8 mouse cellular contexts compared by ENCODE assay signal in the genomic region with DNA sequence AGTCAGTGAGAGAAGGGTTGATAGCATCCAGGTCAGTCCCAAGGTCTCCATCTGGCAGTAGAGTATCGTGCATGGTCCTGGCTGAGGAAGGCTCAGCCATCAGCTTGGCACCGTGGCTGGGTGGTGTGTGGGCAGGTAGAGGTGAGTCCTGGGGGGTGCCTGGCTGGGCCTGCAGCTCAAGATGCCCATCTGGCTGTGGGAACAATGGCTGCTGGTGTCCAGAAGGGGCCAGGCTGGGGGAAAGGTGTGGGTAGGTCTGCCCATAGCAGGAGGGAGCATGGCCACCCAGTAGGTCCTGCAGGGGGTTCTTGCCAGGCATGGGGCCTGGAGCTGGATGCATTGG. TPM values are rescaled to one million over a fixed set of nuclear protein-coding genes. Genes with fewer than 3 reads are reported as not detected.
DNase-seq lines count a peak whose midpoint lies in the region; ATAC-seq and TF ChIP-seq lines count a peak whose summit lies in the region.

No protein-coding gene starts in this region.

- peaks cover 28% of the 10 kb centered on the region for H3K4me1 ChIP-seq in forebrain, embryonic 10.5 days
- H3K4me1 ChIP-seq in forebrain, embryonic 15.5 days: no peaks in the 10 kb centered on the region; the same call in 1 of the 2 replicates
- peaks cover 25% of the 10 kb centered on the region for H3K4me1 ChIP-seq in midbrain, embryonic 10.5 days
- no peaks in the 10 kb centered on the region for H3K4me1 ChIP-seq in midbrain, embryonic 15.5 days
- H3K4me1 ChIP-seq in intestine, postnatal 0 days (replicated peaks; ENCODE audit: control insufficient read depth, insufficient read depth, low read length): peaks cover 11% of the 10 kb centered on the region
- H3K4me1 ChIP-seq in stomach, embryonic 14.5 days (ENCODE audit: control insufficient read depth, insufficient read depth, low read length): no peaks in the 10 kb centered on the region

- no peak for DNase-seq in forebrain, embryonic 10.5 days (ENCODE audit: extremely low spot score, low spot score)
- DNase-seq in midbrain, embryonic 10.5 days (ENCODE audit: low spot score): no peak
- no peak for DNase-seq in left cerebral cortex, adult 9 months (ENCODE audit: low spot score in 2 of 2)
- no peak for DNase-seq in cerebellum, adult 11-12 months

- H3K9ac ChIP-seq in forebrain, embryonic 15.5 days (replicated peaks): no peak overlapping the region
- no peak overlapping the region for H3K9ac ChIP-seq in midbrain, embryonic 15.5 days
- no peak overlapping the region for H3K9ac ChIP-seq in intestine, postnatal 0 days (ENCODE audit: low read depth, low read length)
- no peak overlapping the region for H3K9ac ChIP-seq in stomach, embryonic 14.5 days (replicated peaks; ENCODE audit: low read depth, low read length)

- 0 out of 2 replicates have a peak overlapping the region, but pooled peaks have one; percentile 16 for H3K27ac ChIP-seq in forebrain, embryonic 10.5 days
- no peak overlapping the region for H3K27ac ChIP-seq in forebrain, embryonic 15.5 days (replicated peaks)
- no peak overlapping the region for H3K27ac ChIP-seq in midbrain, embryonic 10.5 days (replicated peaks)
- no peak overlapping the region for H3K27ac ChIP-seq in midbrain, embryonic 15.5 days
- no peak overlapping the region for H3K27ac ChIP-seq in intestine, postnatal 0 days (ENCODE audit: low read depth, low read length)
- no peak overlapping the region for H3K27ac ChIP-seq in stomach, embryonic 14.5 days (ENCODE audit: low read length)

- no peaks in the 10 kb centered on the region for H3K9me3 ChIP-seq in forebrain, embryonic 10.5 days
- no peaks in the 10 kb centered on the region for H3K9me3 ChIP-seq in forebrain, embryonic 15.5 days
- no peaks in the 10 kb centered on the region for H3K9me3 ChIP-seq in midbrain, embryonic 10.5 days (replicated peaks)
- H3K9me3 ChIP-seq in midbrain, embryonic 15.5 days: no peaks in the 10 kb centered on the region
- H3K9me3 ChIP-seq in intestine, postnatal 0 days (ENCODE audit: control insufficient read depth): no peaks in the 10 kb centered on the region
- H3K9me3 ChIP-seq in stomach, embryonic 14.5 days (ENCODE audit: control insufficient read depth, low read depth, low read length): no peaks in the 10 kb centered on the region

- H3K36me3 ChIP-seq in forebrain, embryonic 10.5 days (replicated peaks): no peaks in the 10 kb centered on the region
- no peaks in the 10 kb centered on the region for H3K36me3 ChIP-seq in forebrain, embryonic 15.5 days
- H3K36me3 ChIP-seq in midbrain, embryonic 10.5 days: no peaks in the 10 kb centered on the region
- no peaks in the 10 kb centered on the region for H3K36me3 ChIP-seq in midbrain, embryonic 15.5 days (replicated peaks)
- no peaks in the 10 kb centered on the region for H3K36me3 ChIP-seq in intestine, postnatal 0 days (ENCODE audit: control insufficient read depth, insufficient read depth)
- no peaks in the 10 kb centered on the region for H3K36me3 ChIP-seq in stomach, embryonic 14.5 days (ENCODE audit: control insufficient read depth, insufficient read depth, low read length)

- H3K4me2 ChIP-seq in forebrain, embryonic 15.5 days (replicated peaks): no peak overlapping the region
- H3K4me2 ChIP-seq in midbrain, embryonic 15.5 days: no peak overlapping the region
- peak overlapping the region; percentile 66; the same call in 1 of the 2 replicates for H3K4me2 ChIP-seq in intestine, postnatal 0 days (replicated peaks; ENCODE audit: low read depth)
- H3K4me2 ChIP-seq in stomach, embryonic 14.5 days (replicated peaks; ENCODE audit: low read depth, low read length): no peak overlapping the region

- WGBS in forebrain, embryonic 10.5 days: 62% methylated on average over 2 of the region's 2 CpGs
- 56% methylated on average over 2 of the region's 2 CpGs for WGBS in forebrain, embryonic 15.5 days
- 52% methylated on average over 2 of the region's 2 CpGs for WGBS in midbrain, embryonic 10.5 days
- WGBS in midbrain, embryonic 15.5 days: 60% methylated on average over 2 of the region's 2 CpGs
- WGBS in intestine, postnatal 0 days: 41% methylated on average over 2 of the region's 2 CpGs
- 61% methylated on average over 2 of the region's 2 CpGs for WGBS in stomach, embryonic 14.5 days

- ATAC-seq in forebrain, embryonic 15.5 days (replicated peaks): no peak
- ATAC-seq in midbrain, embryonic 15.5 days (replicated peaks): no peak
- ATAC-seq in intestine, postnatal 0 days: no peak
- 0 out of 2 replicates have a peak, but pooled peaks have one; percentile 9 for ATAC-seq in stomach, embryonic 14.5 days (ENCODE audit: insufficient number of reproducible peaks, insufficient read depth, low FRiP score, low read depth)

- peak overlapping the region; percentile 46; the same call in 1 of the 2 replicates for H3K4me3 ChIP-seq in forebrain, embryonic 10.5 days
- no peak overlapping the region for H3K4me3 ChIP-seq in forebrain, embryonic 15.5 days
- peak overlapping the region; percentile 47 for H3K4me3 ChIP-seq in midbrain, embryonic 10.5 days
- H3K4me3 ChIP-seq in midbrain, embryonic 15.5 days: no peak overlapping the region
- no peak overlapping the region for H3K4me3 ChIP-seq in intestine, postnatal 0 days (ENCODE audit: low read depth, low read length)
- no peak overlapping the region for H3K4me3 ChIP-seq in stomach, embryonic 14.5 days (ENCODE audit: low read depth, low read length)

- no peak for TF ChIP-seq CTCF in intestine, postnatal 0 days (IDR thresholded peaks at IDR 0.05; ENCODE audit: low read depth)

- H3K27me3 ChIP-seq in forebrain, embryonic 10.5 days (ENCODE audit: poor library complexity, severe bottlenecking): peaks cover 15% of the 10 kb centered on the region
- no peaks in the 10 kb centered on the region for H3K27me3 ChIP-seq in forebrain, embryonic 15.5 days
- H3K27me3 ChIP-seq in midbrain, embryonic 10.5 days (ENCODE audit: low read depth, poor library complexity, severe bottlenecking): peaks cover 16% of the 10 kb centered on the region
- no peaks in the 10 kb centered on the region for H3K27me3 ChIP-seq in midbrain, embryonic 15.5 days (replicated peaks)
- no peaks in the 10 kb centered on the region for H3K27me3 ChIP-seq in intestine, postnatal 0 days (replicated peaks; ENCODE audit: control insufficient read depth, insufficient read depth, low read length)
- no peaks in the 10 kb centered on the region for H3K27me3 ChIP-seq in stomach, embryonic 14.5 days (ENCODE audit: control insufficient read depth, insufficient read depth, low read length)

RNA-seq across cellular contexts. Expression of a gene that starts 17.5 kb away (rescaled TPM):
- polyA plus RNA-seq in forebrain, embryonic 10.5 days (2016; fragmentation: Nextera tagmentation; extraction: Ambion mirVana): 60.2 and 62.8 TPM in 2 replicates
- 78.9 and 82.4 TPM in 2 replicates for polyA plus RNA-seq in forebrain, embryonic 15.5 days (2015; fragmentation: Nextera tagmentation; extraction: Ambion mirVana)
- polyA plus RNA-seq in midbrain, embryonic 10.5 days (2016; fragmentation: Nextera tagmentation; extraction: Ambion mirVana): 57.7 and 61.7 TPM in 2 replicates
- 80.8 and 89.7 TPM in 2 replicates for polyA plus RNA-seq in midbrain, embryonic 15.5 days (2015; fragmentation: Nextera tagmentation; extraction: Ambion mirVana)
- polyA plus RNA-seq in intestine, postnatal 0 days (2015; fragmentation: Nextera tagmentation; extraction: Ambion mirVana): 26.9 and 28.4 TPM in 2 replicates
- polyA plus RNA-seq in stomach, embryonic 14.5 days (2014; fragmentation: Nextera tagmentation; extraction: Ambion mirVana): 45.9 and 47.5 TPM in 2 replicates

RNA-seq across cellular contexts. Expression of a gene that starts 25.6 kb away (rescaled TPM):
- polyA plus RNA-seq in forebrain, embryonic 10.5 days (2016; fragmentation: Nextera tagmentation; extraction: Ambion mirVana): not detected in 2 replicates
- not detected in 2 replicates for polyA plus RNA-seq in forebrain, embryonic 15.5 days (2015; fragmentation: Nextera tagmentation; extraction: Ambion mirVana)
- not detected in 2 replicates for polyA plus RNA-seq in midbrain, embryonic 10.5 days (2016; fragmentation: Nextera tagmentation; extraction: Ambion mirVana)
- not detected in 2 replicates for polyA plus RNA-seq in midbrain, embryonic 15.5 days (2015; fragmentation: Nextera tagmentation; extraction: Ambion mirVana)
- not detected in 2 replicates for polyA plus RNA-seq in intestine, postnatal 0 days (2015; fragmentation: Nextera tagmentation; extraction: Ambion mirVana)
- polyA plus RNA-seq in stomach, embryonic 14.5 days (2014; fragmentation: Nextera tagmentation; extraction: Ambion mirVana): 0.45 and 0.64 TPM in 2 replicates

RNA-seq across cellular contexts. Expression of a gene that starts 32.5 kb away (rescaled TPM):
- 76.3 and 77.5 TPM in 2 replicates for polyA plus RNA-seq in forebrain, embryonic 10.5 days (2016; fragmentation: Nextera tagmentation; extraction: Ambion mirVana)
- 56.7 and 59.8 TPM in 2 replicates for polyA plus RNA-seq in forebrain, embryonic 15.5 days (2015; fragmentation: Nextera tagmentation; extraction: Ambion mirVana)
- 74.0 and 78.5 TPM in 2 replicates for polyA plus RNA-seq in midbrain, embryonic 10.5 days (2016; fragmentation: Nextera tagmentation; extraction: Ambion mirVana)
- polyA plus RNA-seq in midbrain, embryonic 15.5 days (2015; fragmentation: Nextera tagmentation; extraction: Ambion mirVana): 71.5 and 76.6 TPM in 2 replicates
- 58.6 and 60.8 TPM in 2 replicates for polyA plus RNA-seq in intestine, postnatal 0 days (2015; fragmentation: Nextera tagmentation; extraction: Ambion mirVana)
- polyA plus RNA-seq in stomach, embryonic 14.5 days (2014; fragmentation: Nextera tagmentation; extraction: Ambion mirVana): 67.7 and 69.8 TPM in 2 replicates

RNA-seq across cellular contexts. Expression of a gene that starts 38.0 kb away (rescaled TPM):
- polyA plus RNA-seq in forebrain, embryonic 10.5 days (2016; fragmentation: Nextera tagmentation; extraction: Ambion mirVana): 2.7 and 3.3 TPM in 2 replicates
- 167 and 176 TPM in 2 replicates for polyA plus RNA-seq in forebrain, embryonic 15.5 days (2015; fragmentation: Nextera tagmentation; extraction: Ambion mirVana)
- 1.5 and 1.6 TPM in 2 replicates for polyA plus RNA-seq in midbrain, embryonic 10.5 days (2016; fragmentation: Nextera tagmentation; extraction: Ambion mirVana)
- polyA plus RNA-seq in midbrain, embryonic 15.5 days (2015; fragmentation: Nextera tagmentation; extraction: Ambion mirVana): 84.9 and 129 TPM in 2 replicates
- polyA plus RNA-seq in intestine, postnatal 0 days (2015; fragmentation: Nextera tagmentation; extraction: Ambion mirVana): 9.3 and 9.4 TPM in 2 replicates
- polyA plus RNA-seq in stomach, embryonic 14.5 days (2014; fragmentation: Nextera tagmentation; extraction: Ambion mirVana): 18.8 and 21.2 TPM in 2 replicates

RNA-seq across cellular contexts. Expression of a gene that starts 59.4 kb away (rescaled TPM):
- polyA plus RNA-seq in forebrain, embryonic 10.5 days (2016; fragmentation: Nextera tagmentation; extraction: Ambion mirVana): 74.9 and 76.6 TPM in 2 replicates
- 23.2 and 26.1 TPM in 2 replicates for polyA plus RNA-seq in forebrain, embryonic 15.5 days (2015; fragmentation: Nextera tagmentation; extraction: Ambion mirVana)
- 63.4 and 64.2 TPM in 2 replicates for polyA plus RNA-seq in midbrain, embryonic 10.5 days (2016; fragmentation: Nextera tagmentation; extraction: Ambion mirVana)
- 6.9 and 9.6 TPM in 2 replicates for polyA plus RNA-seq in midbrain, embryonic 15.5 days (2015; fragmentation: Nextera tagmentation; extraction: Ambion mirVana)
- 4.5 and 4.6 TPM in 2 replicates for polyA plus RNA-seq in intestine, postnatal 0 days (2015; fragmentation: Nextera tagmentation; extraction: Ambion mirVana)
- 40.5 and 44.6 TPM in 2 replicates for polyA plus RNA-seq in stomach, embryonic 14.5 days (2014; fragmentation: Nextera tagmentation; extraction: Ambion mirVana)

Comparison
In these comparisons a context has a peak if more than half of its experiments do, and no peak if none do; other contexts are left out.
1. H3K4me3 ChIP-seq: peak in forebrain, embryonic 10.5 days (single experiment) and midbrain, embryonic 10.5 days (single experiment); none in forebrain, embryonic 15.5 days (single experiment), midbrain, embryonic 15.5 days (single experiment), intestine, postnatal 0 days (single experiment) and stomach, embryonic 14.5 days (single experiment).